Mouse (Mus musculus): ENCODE measurements around the gene Cdc25b. TPM values are rescaled to one million over a fixed set of nuclear protein-coding genes. Genes with fewer than 3 reads are reported as not detected.

Gene Cdc25b
- polyA plus RNA-seq (2012; ENCODE audit: low replicate concordance), result 29.4 and 62.3 TPM in 2 replicates

DNA sequence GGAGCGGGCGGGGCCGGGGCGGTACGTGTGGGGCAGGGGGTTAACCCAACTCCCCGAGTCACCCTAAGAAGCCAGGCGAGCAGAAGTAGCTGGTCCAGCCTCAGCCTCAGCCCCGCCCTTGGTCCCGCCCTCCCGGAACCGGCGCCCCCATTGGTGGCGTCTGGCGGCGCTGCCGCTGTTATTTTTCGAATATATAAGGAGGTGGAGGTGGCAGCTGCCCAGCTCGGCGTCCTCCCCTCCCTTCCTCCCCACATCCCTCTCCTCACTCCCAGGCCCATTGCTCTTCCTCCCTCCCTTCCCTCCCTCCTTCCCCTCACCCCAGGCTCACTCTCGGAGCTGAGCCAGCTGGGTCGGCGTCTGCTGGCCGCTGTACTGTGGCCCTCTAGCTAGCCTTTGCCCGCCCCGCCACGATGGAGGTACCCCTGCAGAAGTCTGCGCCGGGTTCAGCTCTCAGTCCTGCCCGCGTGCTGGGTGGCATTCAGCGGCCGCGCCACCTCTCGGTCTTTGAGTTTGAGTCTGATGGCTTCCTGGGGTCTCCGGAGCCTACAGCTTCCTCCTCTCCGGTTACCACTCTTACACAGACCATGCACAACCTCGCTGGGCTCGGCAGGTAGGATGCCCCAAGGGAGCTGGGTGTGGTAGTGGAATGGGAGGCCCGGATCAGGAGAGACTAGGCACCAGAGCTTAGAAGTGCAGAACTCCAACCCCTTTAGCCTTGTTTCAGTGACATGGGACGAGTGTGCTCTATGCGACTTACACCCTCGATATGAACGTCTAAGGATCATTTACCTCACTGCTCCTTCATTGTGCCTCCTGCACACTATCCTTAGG lies at the start of gene Cdc25b, which contains the start of gene Spef1:
Gene Cdc25b (plus strand): TSS at position 179 of the 831 bp plus-strand sequence.
Gene Spef1 (minus strand): TSS at position 512 of the 831 bp plus-strand sequence.

GRCm38 (mm10) chr2:131159938-131160581 lies 26.7 kb upstream of the Cdc25b start, which contains the start of gene 1700037H04Rik:
Gene 1700037H04Rik (minus strand): TSS chr2:131160081.

DNA sequence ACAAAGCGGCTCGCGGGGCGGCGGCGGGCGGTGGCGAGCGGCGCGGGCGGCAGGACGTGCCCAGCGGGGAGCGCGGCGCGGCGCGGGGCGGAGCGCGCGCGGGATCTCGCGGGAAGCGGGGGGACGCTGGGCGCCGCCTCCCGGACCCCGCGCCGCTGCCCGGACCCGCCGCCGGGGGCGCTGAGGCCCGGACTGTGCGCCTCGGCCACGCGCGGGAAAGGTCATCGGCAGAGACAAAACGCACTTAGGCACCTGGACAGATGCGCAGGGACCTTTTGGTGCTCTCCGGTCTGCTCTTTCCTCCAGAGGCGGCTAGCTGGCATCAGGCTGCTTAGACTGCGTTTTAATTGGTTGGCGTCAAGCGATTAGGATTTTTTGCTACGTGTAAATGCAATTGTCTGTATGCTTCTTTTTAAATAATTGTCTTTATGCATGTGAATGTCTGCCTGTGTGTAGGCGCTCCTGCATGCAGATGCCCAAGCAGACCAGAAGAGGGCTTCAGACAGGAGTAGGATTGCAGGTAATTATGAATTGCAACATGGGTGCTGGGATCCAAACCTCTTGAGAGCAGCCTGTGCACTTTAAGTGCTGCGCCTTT lies 6.7 kb upstream of the Cdc25b start, which contains the start of gene Cenpb:
Gene Cenpb (minus strand): TSS at position 78 of the 598 bp plus-strand sequence.

GRCm38 (mm10) chr2:131206778-131207177 lies 20.0 kb downstream of the Cdc25b start, which contains the start of gene Ap5s1:
Gene Ap5s1 (plus strand): TSS chr2:131207078.

DNA sequence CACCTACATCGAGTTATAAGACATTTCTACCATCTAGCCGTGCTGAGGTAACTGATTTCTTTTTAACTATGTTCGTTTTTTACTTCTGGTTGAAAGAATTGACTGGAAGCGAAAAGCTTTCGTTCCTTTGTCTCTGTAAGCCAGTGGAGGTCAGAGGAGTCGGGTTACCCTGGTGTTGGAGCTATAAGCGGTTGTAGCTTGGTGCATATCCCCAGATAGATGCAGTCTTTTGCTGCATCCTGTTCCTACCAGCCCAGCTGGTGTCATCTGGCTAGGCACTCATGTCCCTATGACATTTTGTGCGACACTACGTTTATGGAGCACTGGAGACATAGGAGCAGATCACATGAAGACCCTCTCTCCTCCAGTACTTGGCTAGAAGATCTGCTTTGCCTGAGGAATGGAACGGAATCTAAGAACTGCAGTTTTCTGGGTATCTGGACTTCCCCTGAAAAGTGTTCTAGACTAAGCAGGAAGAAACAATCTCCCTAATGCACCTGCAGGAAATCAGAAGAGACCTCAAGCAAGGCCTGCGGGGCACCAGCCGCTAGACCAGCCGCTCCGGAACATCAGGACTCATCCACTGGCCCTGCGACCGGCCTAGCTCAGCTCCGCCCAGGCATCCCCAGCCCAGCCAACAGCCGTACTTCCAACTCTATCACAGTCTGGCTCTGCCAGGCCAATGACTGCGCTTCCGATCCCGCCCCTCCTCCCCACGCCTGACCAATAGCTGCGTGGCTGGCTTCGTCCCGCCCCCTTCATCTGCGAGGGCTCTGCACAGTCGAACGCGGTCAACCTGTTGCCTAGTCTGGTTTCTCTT lies 46.8 kb downstream of the Cdc25b start, which contains the start of gene Mavs:
Gene Mavs (plus strand): TSS at position 757 of the 820 bp plus-strand sequence.

Other genes starting within 250 kb of the Cdc25b start
- gene Gfra4, start 143.9 kb upstream of the Cdc25b start, polyA plus RNA-seq (2012; ENCODE audit: low replicate concordance), result 4.7 and 9.8 TPM in 2 replicates
- 0.42 and 0.55 TPM in 2 replicates for gene Adam33, start 123.1 kb upstream of the Cdc25b start, polyA plus RNA-seq (2012; ENCODE audit: low replicate concordance)
- gene Siglec1, start 100.2 kb upstream of the Cdc25b start, polyA plus RNA-seq (2012; ENCODE audit: low replicate concordance), result 3.7 and 10.3 TPM in 2 replicates
- gene Hspa12b, start 59.7 kb upstream of the Cdc25b start, polyA plus RNA-seq (2012; ENCODE audit: low replicate concordance), result 0.31 and 0.95 TPM in 2 replicates
- gene Gm11037, start 53.5 kb upstream of the Cdc25b start, polyA plus RNA-seq (2012; ENCODE audit: low replicate concordance), result not detected in 2 replicates
- gene 1700037H04Rik, start 26.9 kb upstream of the Cdc25b start, polyA plus RNA-seq (2012; ENCODE audit: low replicate concordance), result 38.0 and 88.3 TPM in 2 replicates
- 99.7 and 157 TPM in 2 replicates for gene Cenpb, start 6.9 kb upstream of the Cdc25b start, polyA plus RNA-seq (2012; ENCODE audit: low replicate concordance)
- 1.3 and 1.8 TPM in 2 replicates for gene Spef1, start 333 bp downstream of the Cdc25b start, polyA plus RNA-seq (2012; ENCODE audit: low replicate concordance)
- 1.7 and 23.3 TPM in 2 replicates for gene Ap5s1, start 20.1 kb downstream of the Cdc25b start, polyA plus RNA-seq (2012; ENCODE audit: low replicate concordance)
- gene Mavs, start 47.1 kb downstream of the Cdc25b start, polyA plus RNA-seq (2012; ENCODE audit: low replicate concordance), result 7.7 and 16.5 TPM in 2 replicates
- 16.0 and 21.6 TPM in 2 replicates for gene Pank2, start 75.5 kb downstream of the Cdc25b start, polyA plus RNA-seq (2012; ENCODE audit: low replicate concordance)
- 1.8 and 3.1 TPM in 2 replicates for gene Rnf24, start 165.9 kb downstream of the Cdc25b start, polyA plus RNA-seq (2012; ENCODE audit: low replicate concordance)

Data from hematopoietic multipotent progenitor cell, adult 10-12 weeks (in vitro differentiated cells).